Mouse (Mus musculus) cortical plate, adult 2 months (tissue): ENCODE measurements around the gene Lsamp.

Source experiments
- CTCF ChIP-seq: fragments of 200-500 bp; IDR thresholded peaks from 2 replicates; pipeline ENCODE4 v1.5.1; 2011; ENCODE audit warnings: mild to moderate bottlenecking, control low read depth, low read length; ENCODE audit not compliant: insufficient read depth; ENCODE audit errors: extremely low read depth
- POLR2A ChIP-seq: fragments of 200-500 bp; IDR thresholded peaks from 2 replicates; pipeline ENCODE4 v1.6.1; 2011; ENCODE audit warnings: mild to moderate bottlenecking, low read length, control low read depth; ENCODE audit not compliant: insufficient read depth; ENCODE audit errors: extremely low read depth

GRCm38 (mm10) chr16:40960586-40960985 lies 976.4 kb downstream of the Lsamp start:
- TF ChIP-seq POLR2A: no peak
- TF ChIP-seq CTCF: no peak
